Mouse (Mus musculus): ENCODE results near the gene Cers6. TPM values are rescaled to one million over a fixed set of nuclear protein-coding genes. Genes with fewer than 3 reads are reported as not detected.

Gene Cers6
- polyA plus RNA-seq (2014; fragmentation: Nextera tagmentation; extraction: Ambion mirVana), result 80.1 and 81.4 TPM in 2 replicates

DNA sequence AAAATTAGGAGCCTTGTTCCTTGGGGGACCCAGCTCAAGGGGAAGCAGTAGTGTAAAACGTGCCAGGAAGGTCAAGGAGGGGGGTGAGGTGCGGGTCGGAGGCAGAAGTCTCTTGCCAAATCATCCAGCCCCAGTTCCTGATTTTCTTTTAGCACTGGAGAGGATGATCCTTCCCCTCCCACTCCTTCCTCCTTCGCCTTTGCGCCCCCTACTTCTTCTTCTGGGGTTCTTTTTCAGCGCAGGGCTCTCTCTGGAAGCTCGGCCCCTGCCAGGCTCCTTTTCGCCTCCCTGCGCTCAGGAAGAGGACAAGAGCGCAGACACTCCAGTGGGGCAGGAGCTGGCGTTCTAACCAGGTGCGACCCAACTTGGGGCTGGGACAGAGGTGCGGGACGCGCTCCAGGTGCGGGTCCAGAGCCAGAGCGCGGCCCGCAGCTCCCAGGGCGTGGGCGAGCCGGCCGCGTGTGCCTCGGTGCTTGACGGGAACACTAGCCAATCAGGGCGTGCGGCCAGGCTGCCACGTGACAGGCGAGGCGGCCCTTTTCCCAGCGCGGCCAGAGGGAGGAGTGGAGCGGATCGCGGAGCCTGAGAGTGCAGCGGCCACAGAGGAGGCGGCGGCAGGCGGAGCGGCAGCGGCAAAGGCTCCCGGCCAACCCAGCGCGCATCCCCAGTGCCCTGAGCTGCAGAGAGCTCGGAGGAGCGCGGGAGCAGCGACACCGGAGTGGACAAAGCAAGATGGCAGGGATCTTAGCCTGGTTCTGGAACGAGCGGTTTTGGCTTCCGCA is at the start of gene Cers6:
Cers6 (plus strand) TSS at position 538 of the 782 bp plus-strand sequence.
- DNase-seq (ENCODE audit: low spot score), result peak; percentile 94
- Histone ChIP-seq H3K9me3 (ENCODE audit: control insufficient read depth, low read length) (no peaks in the 10 kb centered on the region), H3K27ac (peak within 1 kb of the TSS; percentile 91), H3K4me3 (replicated peaks; ENCODE audit: low read length) (peak within 1 kb of the TSS; percentile 93), H3K9ac (peak within 1 kb of the TSS; percentile 97), H3K36me3 (replicated peaks; ENCODE audit: control insufficient read depth, insufficient read depth) (no peaks in the 10 kb centered on the region), H3K4me1 (replicated peaks; ENCODE audit: control insufficient read depth, insufficient read depth, low read length) (peaks cover 17% of the 10 kb centered on the region; the same call in 1 of the 2 replicates), H3K27me3 (ENCODE audit: control insufficient read depth, insufficient read depth, low read length) (no peaks in the 10 kb centered on the region), H3K4me2 (replicated peaks) (peak within 1 kb of the TSS; percentile 67)
- under 1% methylated on average over 53 of the region's 53 CpGs for WGBS
- ATAC-seq (ENCODE audit: low FRiP score), result peak; percentile 98

DNA sequence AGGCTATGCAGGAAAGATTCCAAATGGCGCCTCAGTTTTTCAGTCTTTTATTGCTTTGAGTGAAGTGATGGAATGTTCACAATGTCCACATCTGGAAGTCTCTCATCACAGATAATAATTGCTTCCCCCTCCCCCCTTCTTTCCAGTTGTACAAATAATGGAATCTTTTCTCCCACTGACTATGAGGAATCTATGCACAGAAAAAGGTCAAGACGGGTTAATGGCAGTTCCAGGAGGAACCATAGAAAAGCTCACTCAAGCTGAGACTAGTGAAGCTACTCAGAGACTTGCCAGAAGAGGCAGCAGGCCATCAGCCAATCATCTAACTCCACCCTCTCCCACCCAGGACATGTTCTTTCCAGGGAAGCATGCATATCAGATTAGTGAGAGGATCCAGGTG is 46.8 kb upstream of the Cers6 start:
- Histone ChIP-seq H3K4me1 (replicated peaks; ENCODE audit: control insufficient read depth, insufficient read depth, low read length) (no peaks in the 10 kb centered on the region), H3K36me3 (replicated peaks; ENCODE audit: control insufficient read depth, insufficient read depth) (no peaks in the 10 kb centered on the region)
- WGBS, result 35% methylated on average over 2 of the region's 2 CpGs

GRCm38 (mm10) chr2:68819040-68819439 is 42.2 kb upstream of the Cers6 start:
- ATAC-seq (ENCODE audit: low FRiP score), result no peak
- H3K9ac ChIP-seq, result no peak overlapping the region
- 68% methylated on average over 4 of the region's 4 CpGs for WGBS
- no peaks in the 10 kb centered on the region for H3K4me1 ChIP-seq (replicated peaks; ENCODE audit: control insufficient read depth, insufficient read depth, low read length)
- H3K27me3 ChIP-seq (ENCODE audit: control insufficient read depth, insufficient read depth, low read length), result no peaks in the 10 kb centered on the region
- H3K36me3 ChIP-seq (replicated peaks; ENCODE audit: control insufficient read depth, insufficient read depth), result no peaks in the 10 kb centered on the region
- H3K4me2 ChIP-seq (replicated peaks), result no peak overlapping the region
- H3K27ac ChIP-seq, result no peak overlapping the region
- H3K4me3 ChIP-seq (replicated peaks; ENCODE audit: low read length), result no peak overlapping the region
- no peak for DNase-seq (ENCODE audit: low spot score)
- no peaks in the 10 kb centered on the region for H3K9me3 ChIP-seq (ENCODE audit: control insufficient read depth, low read length)

More for the DNA sequence above, 46.8 kb upstream of the Cers6 start:
- no peaks in the 10 kb centered on the region for H3K27me3 ChIP-seq (ENCODE audit: control insufficient read depth, insufficient read depth, low read length)
- no peak overlapping the region for H3K4me3 ChIP-seq (replicated peaks; ENCODE audit: low read length)
- no peaks in the 10 kb centered on the region for H3K9me3 ChIP-seq (ENCODE audit: control insufficient read depth, low read length)
- H3K27ac ChIP-seq, result no peak overlapping the region
- DNase-seq (ENCODE audit: low spot score), result no peak
- no peak for ATAC-seq (ENCODE audit: low FRiP score)
- H3K9ac ChIP-seq, result no peak overlapping the region
- no peak overlapping the region for H3K4me2 ChIP-seq (replicated peaks)

- no peaks in the 10 kb centered on the region for H3K27me3 ChIP-seq (ENCODE audit: control insufficient read depth, insufficient read depth, low read length)
- no peaks in the 10 kb centered on the region for H3K9me3 ChIP-seq (ENCODE audit: control insufficient read depth, low read length)
- ATAC-seq (ENCODE audit: low FRiP score) (no peak), DNase-seq (ENCODE audit: low spot score) (no peak)
- no peaks in the 10 kb centered on the region for H3K36me3 ChIP-seq (replicated peaks; ENCODE audit: control insufficient read depth, insufficient read depth)
- no peak overlapping the region for H3K9ac ChIP-seq
- 77% methylated on average over 4 of the region's 4 CpGs for WGBS
- H3K4me3 ChIP-seq (replicated peaks; ENCODE audit: low read length), result no peak overlapping the region
- no peaks in the 10 kb centered on the region for H3K4me1 ChIP-seq (replicated peaks; ENCODE audit: control insufficient read depth, insufficient read depth, low read length)
- H3K4me2 ChIP-seq (replicated peaks), result no peak overlapping the region
- no peak overlapping the region for H3K27ac ChIP-seq
Measured at GRCm38 (mm10) chr2:68822152-68822887, 38.9 kb upstream of the Cers6 start.

- no peaks in the 10 kb centered on the region for H3K9me3 ChIP-seq (ENCODE audit: control insufficient read depth, low read length)
- WGBS, result 74% methylated on average over 7 of the region's 7 CpGs
- DNase-seq (ENCODE audit: low spot score), result no peak
- no peaks in the 10 kb centered on the region for H3K4me1 ChIP-seq (replicated peaks; ENCODE audit: control insufficient read depth, insufficient read depth, low read length)
- H3K27me3 ChIP-seq (ENCODE audit: control insufficient read depth, insufficient read depth, low read length), result no peaks in the 10 kb centered on the region
- no peak overlapping the region for H3K9ac ChIP-seq
- H3K27ac ChIP-seq, result no peak overlapping the region
- no peak overlapping the region for H3K4me2 ChIP-seq (replicated peaks)
- H3K4me3 ChIP-seq (replicated peaks; ENCODE audit: low read length), result no peak overlapping the region
- H3K36me3 ChIP-seq (replicated peaks; ENCODE audit: control insufficient read depth, insufficient read depth), result no peaks in the 10 kb centered on the region
- no peak for ATAC-seq (ENCODE audit: low FRiP score)
Measured at GRCm38 (mm10) chr2:68825326-68826020, 35.8 kb upstream of the Cers6 start.

- Histone ChIP-seq H3K27me3 (ENCODE audit: control insufficient read depth, insufficient read depth, low read length) (no peaks in the 10 kb centered on the region), H3K36me3 (replicated peaks; ENCODE audit: control insufficient read depth, insufficient read depth) (no peaks in the 10 kb centered on the region), H3K9ac (no peak overlapping the region), H3K4me2 (replicated peaks) (no peak overlapping the region), H3K27ac (no peak overlapping the region), H3K9me3 (ENCODE audit: control insufficient read depth, low read length) (no peaks in the 10 kb centered on the region), H3K4me3 (replicated peaks; ENCODE audit: low read length) (no peak overlapping the region), H3K4me1 (replicated peaks; ENCODE audit: control insufficient read depth, insufficient read depth, low read length) (no peaks in the 10 kb centered on the region)
- WGBS, result 91% methylated on average over 5 of the region's 5 CpGs
- DNase-seq (ENCODE audit: low spot score) (no peak), ATAC-seq (ENCODE audit: low FRiP score) (no peak)
Measured at GRCm38 (mm10) chr2:68843330-68843729, 17.9 kb upstream of the Cers6 start.

- H3K4me1 ChIP-seq (replicated peaks; ENCODE audit: control insufficient read depth, insufficient read depth, low read length), result no peaks in the 10 kb centered on the region
- ATAC-seq (ENCODE audit: low FRiP score) (no peak), DNase-seq (ENCODE audit: low spot score) (no peak)
- no peaks in the 10 kb centered on the region for H3K27me3 ChIP-seq (ENCODE audit: control insufficient read depth, insufficient read depth, low read length)
- H3K9me3 ChIP-seq (ENCODE audit: control insufficient read depth, low read length), result no peaks in the 10 kb centered on the region
- no peak overlapping the region for H3K4me3 ChIP-seq (replicated peaks; ENCODE audit: low read length)
- no peaks in the 10 kb centered on the region for H3K36me3 ChIP-seq (replicated peaks; ENCODE audit: control insufficient read depth, insufficient read depth)
- no peak overlapping the region for H3K9ac ChIP-seq
- 90% methylated on average over 2 of the region's 2 CpGs for WGBS
- no peak overlapping the region for H3K4me2 ChIP-seq (replicated peaks)
- no peak overlapping the region for H3K27ac ChIP-seq
Measured at GRCm38 (mm10) chr2:68844530-68844929, 16.7 kb upstream of the Cers6 start.

GRCm38 (mm10) chr2:68845002-68845740 is 16.1 kb upstream of the Cers6 start:
- no peak for DNase-seq (ENCODE audit: low spot score)
- 86% methylated on average over 13 of the region's 13 CpGs for WGBS
- no peaks in the 10 kb centered on the region for H3K9me3 ChIP-seq (ENCODE audit: control insufficient read depth, low read length)

More at GRCm38 (mm10) chr2:68845002-68845740, 16.1 kb upstream of the Cers6 start:
- H3K36me3 ChIP-seq (replicated peaks; ENCODE audit: control insufficient read depth, insufficient read depth), result no peaks in the 10 kb centered on the region
- no peak overlapping the region for H3K27ac ChIP-seq
- no peak overlapping the region for H3K9ac ChIP-seq
- H3K4me2 ChIP-seq (replicated peaks), result no peak overlapping the region
- no peak overlapping the region for H3K4me3 ChIP-seq (replicated peaks; ENCODE audit: low read length)
- H3K4me1 ChIP-seq (replicated peaks; ENCODE audit: control insufficient read depth, insufficient read depth, low read length), result no peaks in the 10 kb centered on the region
- no peak for ATAC-seq (ENCODE audit: low FRiP score)
- no peaks in the 10 kb centered on the region for H3K27me3 ChIP-seq (ENCODE audit: control insufficient read depth, insufficient read depth, low read length)

Measured in hindbrain, embryonic 14.5 days (tissue).